Mouse (Mus musculus) right cerebral cortex, postnatal 14 days (tissue): ENCODE data around the gene Gm10945.

Experiments
- DNase-seq: peaks from one replicate; pipeline ENCODE4 v3.0.0; 2022

Gene Gm10945

GRCm38 (mm10) chr10:6761287-6761811 lies at the start of gene Gm10945:
Gm10945 (minus strand) TSS chr10:6761761.
- DNase-seq: no peak

GRCm38 (mm10) chr10:6790226-6790625 lies 28.7 kb upstream of the Gm10945 start:
- no peak for DNase-seq

- peak; percentile 22 for DNase-seq
Observed at GRCm38 (mm10) chr10:6788517-6789237, 27.1 kb upstream of the Gm10945 start.

- DNase-seq: no peak
Observed at GRCm38 (mm10) chr10:6758206-6758605, 3.4 kb downstream of the Gm10945 start, which contains the start of gene Oprm1. Oprm1 (plus strand) TSS chr10:6758506.

- DNase-seq: no peak
Observed at GRCm38 (mm10) chr10:6753375-6753774, 8.2 kb downstream of the Gm10945 start.

GRCm38 (mm10) chr10:6728469-6728868 lies 33.1 kb downstream of the Gm10945 start:
- peak; percentile 26 for DNase-seq

GRCm38 (mm10) chr10:6723765-6724164 lies 37.8 kb downstream of the Gm10945 start:
- DNase-seq: no peak

GRCm38 (mm10) chr10:6717181-6717948 lies 44.2 kb downstream of the Gm10945 start:
- DNase-seq: no peak

GRCm38 (mm10) chr10:6705226-6705885 lies 56.2 kb downstream of the Gm10945 start:
- no peak for DNase-seq

- peak; percentile 43 for DNase-seq
Observed at GRCm38 (mm10) chr10:6694218-6694850, 67.2 kb downstream of the Gm10945 start.
